Mouse (Mus musculus): ENCODE measurements at regions not wholly inside any gene's neighbourhood (a gene's known extent, or its start where the extent isn't known, plus 50 kb on each side); places are given as distances from the start of the nearest gene placed in this dataset.

GRCm38 (mm10) chr8:107864802-107865651, 77.4 kb upstream of the Zfhx3 start:
- TF ChIP-seq CTCF (IDR thresholded peaks at IDR 0.05; ENCODE audit: low read depth, low read length) (no peak), POLR2A (IDR thresholded peaks at IDR 0.05; ENCODE audit: extremely low read depth, insufficient read depth, low read length) (no peak)
